Mouse (Mus musculus) heart, postnatal 0 days (tissue): ENCODE data around the gene Zdhhc5. TPM values are rescaled to one million over a fixed set of nuclear protein-coding genes. Genes with fewer than 3 reads are reported as not detected.

Source experiments
- ATAC-seq: fragments of 200-750 bp; cut with Nextera tagmentation; 2 replicates; pipeline ENCODE4 v1.8.0; 2017; ENCODE audit warnings: low read depth, moderate number of reproducible peaks, moderate library complexity; ENCODE audit not compliant: insufficient read depth
- DNase-seq: peaks from one replicate; pipeline ENCODE4 v3.0.0-alpha.2; 2016; ENCODE audit warnings: low spot score
- H3K27ac ChIP-seq: fragments of 300-500 bp; sonication (generic); 2 replicates; pipeline ENCODE4 v1.5.1; 2014; ENCODE audit warnings: low read depth, mild to moderate bottlenecking
- H3K27me3 ChIP-seq: fragments of 300-500 bp; sonication (generic); 2 replicates; pipeline ENCODE4 v1.6.1; 2014; ENCODE audit warnings: low read length, mixed read lengths; ENCODE audit not compliant: control insufficient read depth, insufficient read depth
- H3K36me3 ChIP-seq: fragments of 300-500 bp; sonication (generic); replicated peaks from 2 replicates; pipeline ENCODE4 v1.6.1; 2014; ENCODE audit warnings: low read length, mixed read lengths; ENCODE audit not compliant: control insufficient read depth, insufficient read depth
- H3K4me1 ChIP-seq: fragments of 300-500 bp; sonication (generic); 2 replicates; pipeline ENCODE4 v1.6.1; 2014; ENCODE audit warnings: antibody characterized with exemption; ENCODE audit not compliant: control insufficient read depth, insufficient read depth
- H3K4me2 ChIP-seq: fragments of 300-500 bp; sonication (generic); 2 replicates; pipeline ENCODE4 v1.6.1; 2014; ENCODE audit warnings: low read depth, mild to moderate bottlenecking, low read length, moderate library complexity
- H3K4me3 ChIP-seq: fragments of 300-500 bp; sonication (generic); 2 replicates; pipeline ENCODE4 v1.5.1; 2014; ENCODE audit warnings: low read depth, low read length
- H3K9ac ChIP-seq: fragments of 300-500 bp; sonication (generic); replicated peaks from 2 replicates; pipeline ENCODE4 v1.6.1; 2014; ENCODE audit warnings: low read depth, low read length, mixed read lengths
- H3K9me3 ChIP-seq: fragments of 300-500 bp; sonication (generic); replicated peaks from 2 replicates; pipeline ENCODE4 v1.6.1; 2016; ENCODE audit warnings: low read length; ENCODE audit not compliant: control insufficient read depth
- CTCF ChIP-seq: IDR thresholded peaks from 2 replicates; pipeline ENCODE4 v1.5.1; 2016; ENCODE audit warnings: antibody characterized with exemption, control low read depth, low read depth
- EP300 ChIP-seq: IDR thresholded peaks from 2 replicates; pipeline ENCODE4 v1.6.1; 2016; ENCODE audit warnings: antibody characterized with exemption, low read depth
- WGBS: fragments of 180-500 bp; shearing (Covaris S2); extraction: QIAGEN DNeasy Blood & Tissue Kit; methylation state at CpG from one replicate; pipeline ENCODE4 v1.1.7; 2014; 5-methylcytosine and 5-hydroxymethylcytosine counted together
- polyA plus RNA-seq: library from polyadenylated mRNA; unstranded; fragments of >200 nt; fragmentation: Nextera tagmentation; extraction: Ambion mirVana; gene quantifications from 2 replicates; pipeline ENCODE4 v1.2.1, GENCODE M21; 2015
- total RNA-seq: library from RNA; depleted of rRNA; stranded (reverse); fragments of >200 nt; gene quantifications from 2 replicates; pipeline ENCODE4 v1.2.3, GENCODE M21; 2014; ENCODE audit warnings: low replicate concordance

The Zdhhc5 gene
- total and polyA plus RNA-seq, 2 experiments from 2014 or later = 20.5 to 46.5 TPM

DNA sequence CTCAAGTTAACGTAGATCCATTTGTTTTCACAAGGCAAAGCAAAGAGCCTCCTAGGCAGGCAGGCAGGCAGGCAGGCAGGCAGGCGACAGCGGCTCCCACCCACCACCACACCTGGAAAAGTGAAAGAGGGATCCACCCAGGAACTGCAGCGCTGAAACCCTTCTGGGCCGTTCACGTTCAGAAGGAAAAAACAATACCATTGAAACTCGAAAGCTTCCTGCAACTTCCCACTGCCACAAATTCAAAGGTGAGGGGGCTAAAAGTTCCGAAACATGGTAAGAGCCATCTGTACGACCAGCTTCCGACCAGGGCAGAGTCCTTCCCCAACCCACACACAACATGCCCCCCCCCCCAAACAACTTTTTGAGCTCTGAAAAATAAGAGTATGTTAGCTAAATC lies 65.3 kb downstream of the Zdhhc5 start:
- peaks cover 24% of the 10 kb centered on the region for H3K4me1 ChIP-seq
- no peaks in the 10 kb centered on the region for H3K9me3 ChIP-seq
- peak overlapping the region; percentile 92 for H3K9ac ChIP-seq
- WGBS = under 1% methylated on average over 10 of the region's 10 CpGs
- peak overlapping the region; percentile 72 for H3K4me2 ChIP-seq
- no peaks in the 10 kb centered on the region for H3K36me3 ChIP-seq
- no peak for ATAC-seq
- H3K27ac ChIP-seq = peak overlapping the region; percentile 99
- peak overlapping the region; percentile 72 for H3K4me3 ChIP-seq
- DNase-seq = no peak
- H3K27me3 ChIP-seq = no peaks in the 10 kb centered on the region
- TF ChIP-seq CTCF = no peak
- no peak for TF ChIP-seq EP300

DNA sequence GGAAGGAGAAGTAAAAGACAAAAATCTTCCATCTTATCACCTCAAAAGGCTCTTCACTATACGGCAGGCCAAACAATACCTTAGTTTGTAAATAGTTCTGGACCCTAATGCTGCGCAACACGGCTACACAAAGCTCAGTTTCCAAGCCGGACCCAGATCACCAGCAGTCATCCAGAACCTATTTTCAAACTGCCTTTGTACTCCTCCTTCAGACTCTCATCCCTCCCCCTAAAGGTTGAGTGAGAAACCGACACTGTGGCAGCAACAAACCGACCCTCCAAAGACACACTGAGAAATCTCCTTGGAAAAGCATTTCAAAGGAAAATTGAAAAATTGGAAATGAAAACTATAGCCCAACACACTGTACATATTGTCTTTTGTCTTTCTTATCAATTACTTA lies 66.6 kb downstream of the Zdhhc5 start:
- 8% methylated on average over 6 of the region's 6 CpGs for WGBS
- no peaks in the 10 kb centered on the region for H3K9me3 ChIP-seq

DNA sequence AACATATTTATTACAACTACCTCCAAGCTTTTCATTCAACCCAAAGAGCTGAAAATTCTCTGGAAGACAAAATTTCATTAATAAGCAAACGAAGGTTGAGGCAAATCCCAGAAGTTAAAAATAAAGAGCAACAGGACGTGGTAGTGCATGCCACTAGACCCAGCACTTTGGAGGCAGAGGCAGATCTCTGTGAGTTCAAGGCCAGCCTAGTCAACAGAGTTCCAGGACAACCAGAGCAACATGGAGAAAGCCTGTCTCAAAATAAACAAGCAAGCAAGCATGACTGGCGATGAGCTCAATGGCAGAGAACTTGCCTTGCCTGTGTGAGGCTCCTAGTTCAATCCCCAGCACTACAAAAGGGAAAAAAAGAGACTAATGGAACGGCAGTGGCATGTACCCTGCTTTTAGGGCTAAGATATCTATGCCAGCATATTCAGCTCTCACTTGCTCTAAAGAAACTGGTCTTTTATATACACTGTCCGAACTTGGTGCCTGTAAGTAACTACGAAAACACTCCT lies 67.9 kb downstream of the Zdhhc5 start:
- no peak for ATAC-seq
- H3K4me3 ChIP-seq = peak overlapping the region; percentile 72
- peaks cover 48% of the 10 kb centered on the region for H3K4me1 ChIP-seq

More for the DNA sequence above, 66.6 kb downstream of the Zdhhc5 start:
- TF ChIP-seq CTCF (no peak), EP300 (no peak)
- Histone ChIP-seq H3K9ac (peak overlapping the region; percentile 92), H3K4me2 (peak overlapping the region; percentile 72), H3K27me3 (no peaks in the 10 kb centered on the region), H3K27ac (peak overlapping the region; percentile 99), H3K4me3 (peak overlapping the region; percentile 72), H3K4me1 (peaks cover 37% of the 10 kb centered on the region), H3K36me3 (no peaks in the 10 kb centered on the region)
- ATAC-seq (no peak), DNase-seq (peak; percentile 80)

GRCm38 (mm10) chr2:84646138-84646537 lies 68.8 kb downstream of the Zdhhc5 start:
- no peak for DNase-seq
- Histone ChIP-seq H3K4me3 (no peak overlapping the region), H3K4me1 (peaks cover 56% of the 10 kb centered on the region), H3K9ac (no peak overlapping the region), H3K4me2 (peak overlapping the region; percentile 72; the same call in 1 of the 2 replicates), H3K27ac (peak overlapping the region; percentile 39; the same call in 1 of the 2 replicates), H3K27me3 (no peaks in the 10 kb centered on the region), H3K9me3 (no peaks in the 10 kb centered on the region), H3K36me3 (no peaks in the 10 kb centered on the region)
- WGBS = 4% methylated on average over 1 of the region's 1 CpGs
- ATAC-seq = no peak
- TF ChIP-seq EP300 = no peak
- TF ChIP-seq CTCF = no peak

More for the DNA sequence above, 67.9 kb downstream of the Zdhhc5 start:
- no peak overlapping the region for H3K9ac ChIP-seq
- H3K27me3 ChIP-seq = no peaks in the 10 kb centered on the region
- peak overlapping the region; percentile 72 for H3K4me2 ChIP-seq
- no peak for DNase-seq
- TF ChIP-seq CTCF (no peak), EP300 (no peak)
- 73% methylated on average over 6 of the region's 6 CpGs for WGBS
- H3K9me3 ChIP-seq = no peaks in the 10 kb centered on the region
- peak overlapping the region; percentile 38; the same call in 1 of the 2 replicates for H3K27ac ChIP-seq
- H3K36me3 ChIP-seq = no peaks in the 10 kb centered on the region

GRCm38 (mm10) chr2:84640833-84641232 lies 74.1 kb downstream of the Zdhhc5 start:
- TF ChIP-seq CTCF = no peak
- no peak for TF ChIP-seq EP300
- ATAC-seq (no peak), DNase-seq (no peak)
- Histone ChIP-seq H3K27ac (peak overlapping the region; percentile 41; the same call in 1 of the 2 replicates), H3K9me3 (no peaks in the 10 kb centered on the region), H3K27me3 (no peaks in the 10 kb centered on the region), H3K4me1 (peaks cover 81% of the 10 kb centered on the region), H3K4me2 (no peak overlapping the region), H3K9ac (no peak overlapping the region), H3K4me3 (no peak overlapping the region), H3K36me3 (0 out of 2 replicates have a peak, but pooled peaks cover 4% of the 10 kb centered on the region)
